Mouse (Mus musculus) limb, embryonic 14.5 days (tissue): ENCODE measurements around the gene Wwox. TPM values are rescaled to one million over a fixed set of nuclear protein-coding genes. Genes with fewer than 3 reads are reported as not detected.

ENCODE experiments used
- ATAC-seq: fragments of 200-750 bp; cut with Nextera tagmentation; 2 replicates; pipeline ENCODE4 v1.8.0; 2017; ENCODE audit warnings: low read depth, moderate number of reproducible peaks, moderate TSS enrichment; ENCODE audit not compliant: low FRiP score
- DNase-seq: peaks from one replicate; pipeline ENCODE4 v3.0.0-alpha.2; 2015; ENCODE audit warnings: low spot score
- H3K27ac ChIP-seq: fragments of 300-500 bp; sonication (generic); replicated peaks from 2 replicates; pipeline ENCODE4 v1.5.1; 2014; ENCODE audit warnings: low read depth, mild to moderate bottlenecking, low read length, moderate library complexity, mixed read lengths
- H3K27me3 ChIP-seq: fragments of 300-500 bp; sonication (generic); 2 replicates; pipeline ENCODE4 v1.6.1; 2014; ENCODE audit warnings: low read length, mixed read lengths; ENCODE audit not compliant: control insufficient read depth, insufficient read depth
- H3K36me3 ChIP-seq: fragments of 300-500 bp; sonication (generic); 2 replicates; pipeline ENCODE4 v1.6.1; 2014; ENCODE audit warnings: mild to moderate bottlenecking, low read length, moderate library complexity, mixed read lengths; ENCODE audit not compliant: control insufficient read depth, insufficient read depth
- H3K4me1 ChIP-seq: fragments of 300-500 bp; sonication (generic); 2 replicates; pipeline ENCODE4 v1.6.1; 2014; ENCODE audit warnings: antibody characterized with exemption, low read length, mixed read lengths; ENCODE audit not compliant: control insufficient read depth, insufficient read depth
- H3K4me2 ChIP-seq: fragments of 300-500 bp; sonication (generic); replicated peaks from 2 replicates; pipeline ENCODE4 v1.6.1; 2014; ENCODE audit warnings: low read depth, mild to moderate bottlenecking, low read length, moderate library complexity; ENCODE audit not compliant: severe bottlenecking
- H3K4me3 ChIP-seq: fragments of 300-500 bp; sonication (generic); replicated peaks from 2 replicates; pipeline ENCODE4 v1.5.1; 2014; ENCODE audit warnings: low read length
- H3K9ac ChIP-seq: fragments of 300-500 bp; sonication (generic); 2 replicates; pipeline ENCODE4 v1.6.1; 2014; ENCODE audit warnings: mild to moderate bottlenecking, low read depth, low read length, moderate library complexity; ENCODE audit not compliant: severe bottlenecking
- H3K9me3 ChIP-seq: fragments of 300-500 bp; sonication (generic); 2 replicates; pipeline ENCODE4 v1.6.1; 2016; ENCODE audit warnings: low read length; ENCODE audit not compliant: control insufficient read depth
- POLR2A ChIP-seq: fragments of 200-500 bp; IDR thresholded peaks from 2 replicates; pipeline ENCODE4 v1.8.0; 2012; ENCODE audit warnings: inconsistent platforms, mild to moderate bottlenecking, moderate library complexity, borderline replicate concordance; ENCODE audit not compliant: insufficient read depth, insufficient read length; ENCODE audit errors: extremely low read depth
- WGBS: fragments of 180-500 bp; shearing (Covaris S2); extraction: QIAGEN DNeasy Blood & Tissue Kit; methylation state at CpG from one replicate; pipeline ENCODE4 v1.1.7; 2014; 5-methylcytosine and 5-hydroxymethylcytosine counted together
- polyA plus RNA-seq, 2 experiments: library from polyadenylated mRNA; depleted of rRNA in 1 of 2; stranded (reverse) in 1 of 2; unstranded in 1 of 2; fragments of >200 nt; fragmentation: Nextera tagmentation in 1 of 2; extraction: Ambion mirVana in 1 of 2; gene quantifications; 2 replicates each; pipeline versions ENCODE4 v1.2.1 to v1.2.3; 2012 to 2014

Gene Wwox
- polyA plus RNA-seq, 2 experiments = 8.6 to 9.4 TPM

DNA sequence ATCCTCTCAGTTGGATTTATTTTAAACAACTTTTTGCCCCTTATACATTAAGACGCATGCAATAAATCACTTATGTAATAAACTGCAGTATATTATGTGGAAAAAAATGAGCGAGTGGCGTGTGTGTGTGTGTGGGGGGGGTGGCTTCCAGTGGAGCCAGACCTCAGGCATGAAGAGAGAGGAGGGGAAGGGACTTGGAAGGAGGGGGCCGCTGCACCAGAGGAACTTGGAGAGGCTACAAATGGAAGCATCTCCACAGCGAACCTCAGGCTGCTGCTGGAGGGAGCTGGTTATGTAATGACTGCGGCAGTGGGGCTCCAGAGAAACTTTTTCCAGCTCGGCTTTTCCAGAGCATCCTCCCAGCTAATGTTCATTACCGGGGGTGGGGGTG, 719.3 kb downstream of the Wwox start:
- no peak for TF ChIP-seq POLR2A
- peak; percentile 73 for DNase-seq
- H3K36me3 ChIP-seq = no peaks in the 10 kb centered on the region
- peak overlapping the region; percentile 61 for H3K4me2 ChIP-seq
- H3K9ac ChIP-seq = no peak overlapping the region
- H3K4me1 ChIP-seq = peaks cover 41% of the 10 kb centered on the region
- 0 out of 2 replicates have a peak overlapping the region, but pooled peaks have one; percentile 52 for H3K27ac ChIP-seq
- WGBS = 3% methylated on average over 8 of the region's 8 CpGs
- H3K9me3 ChIP-seq = no peaks in the 10 kb centered on the region
- H3K27me3 ChIP-seq = peaks cover 13% of the 10 kb centered on the region; the same call in 1 of the 2 replicates
- peak overlapping the region; percentile 27; the same call in 1 of the 2 replicates for H3K4me3 ChIP-seq
- ATAC-seq = peak; percentile 68

DNA sequence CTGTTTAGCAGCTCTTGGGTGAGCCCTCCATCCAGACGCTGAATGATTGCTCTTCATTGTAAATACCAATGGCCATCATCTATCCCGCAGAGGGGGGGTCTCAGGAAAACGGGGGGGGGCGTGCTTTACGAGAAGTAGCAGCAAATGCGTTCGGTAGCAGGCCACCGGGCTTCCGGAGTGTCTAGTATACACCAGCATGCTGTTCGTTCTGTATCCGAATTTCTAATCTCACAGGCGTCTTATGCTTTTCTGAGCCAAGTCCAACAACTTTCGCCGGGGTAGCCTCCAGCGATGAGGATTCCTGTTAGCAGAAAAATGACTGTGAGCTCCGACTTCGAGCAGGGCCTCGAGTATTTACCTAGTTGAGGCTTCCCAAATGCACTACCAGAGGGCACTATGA, 719.8 kb downstream of the Wwox start:
- 2% methylated on average over 15 of the region's 18 CpGs for WGBS
- no peaks in the 10 kb centered on the region for H3K36me3 ChIP-seq
- DNase-seq (peak; percentile 53), ATAC-seq (peak; percentile 21; the same call in 1 of the 2 replicates)
- H3K4me1 ChIP-seq = peaks cover 41% of the 10 kb centered on the region
- H3K27me3 ChIP-seq = peaks cover 18% of the 10 kb centered on the region
- 0 out of 2 replicates have a peak overlapping the region, but pooled peaks have one; percentile 25 for H3K9ac ChIP-seq
- peak overlapping the region; percentile 27; the same call in 1 of the 2 replicates for H3K4me3 ChIP-seq
- no peaks in the 10 kb centered on the region for H3K9me3 ChIP-seq
- peak overlapping the region; percentile 61 for H3K4me2 ChIP-seq
- H3K27ac ChIP-seq = peak overlapping the region; percentile 52; the same call in 1 of the 2 replicates
- TF ChIP-seq POLR2A = no peak

DNA sequence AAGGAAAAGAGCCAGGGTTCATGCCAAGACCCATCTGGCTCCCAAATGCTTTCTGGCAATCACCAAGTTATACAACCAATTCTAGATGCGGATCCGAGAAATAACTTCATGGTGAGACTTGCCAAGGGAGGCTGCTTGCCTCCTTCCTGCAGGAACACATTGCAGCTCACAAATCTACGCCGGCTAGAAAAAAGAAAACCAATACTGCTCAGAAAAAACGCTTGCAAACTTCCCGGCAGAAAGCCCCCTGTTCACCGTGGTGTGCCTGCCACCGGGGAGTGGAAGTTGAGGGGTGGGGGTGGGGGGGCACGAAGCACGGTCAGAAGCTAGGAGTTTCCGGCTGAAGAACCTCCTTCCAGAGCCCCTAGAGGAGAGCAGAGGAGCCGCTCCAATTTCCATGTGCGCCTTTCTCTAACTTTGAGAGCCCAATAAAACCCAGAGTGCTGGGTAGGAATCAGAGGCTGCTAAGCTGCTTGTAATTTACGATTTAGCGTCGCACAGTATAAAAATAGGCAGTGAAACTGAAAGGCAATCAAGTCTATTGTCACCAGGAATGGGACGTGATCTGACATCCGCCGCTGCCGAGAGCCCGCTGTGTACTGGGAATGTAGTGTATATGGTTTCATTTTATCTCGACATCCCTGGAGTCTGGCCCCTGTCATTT, 720.4 kb downstream of the Wwox start:
- Histone ChIP-seq H3K36me3 (no peaks in the 10 kb centered on the region), H3K27ac (peak overlapping the region; percentile 52), H3K9me3 (no peaks in the 10 kb centered on the region), H3K27me3 (peaks cover 24% of the 10 kb centered on the region), H3K9ac (peak overlapping the region; percentile 25; the same call in 1 of the 2 replicates), H3K4me3 (peak overlapping the region; percentile 27), H3K4me2 (peak overlapping the region; percentile 61), H3K4me1 (peaks cover 44% of the 10 kb centered on the region)
- peak; percentile 62; the same call in 1 of the 2 replicates for ATAC-seq
- WGBS = 3% methylated on average over 22 of the region's 22 CpGs
- no peak for TF ChIP-seq POLR2A
- peak; percentile 84 for DNase-seq

DNA sequence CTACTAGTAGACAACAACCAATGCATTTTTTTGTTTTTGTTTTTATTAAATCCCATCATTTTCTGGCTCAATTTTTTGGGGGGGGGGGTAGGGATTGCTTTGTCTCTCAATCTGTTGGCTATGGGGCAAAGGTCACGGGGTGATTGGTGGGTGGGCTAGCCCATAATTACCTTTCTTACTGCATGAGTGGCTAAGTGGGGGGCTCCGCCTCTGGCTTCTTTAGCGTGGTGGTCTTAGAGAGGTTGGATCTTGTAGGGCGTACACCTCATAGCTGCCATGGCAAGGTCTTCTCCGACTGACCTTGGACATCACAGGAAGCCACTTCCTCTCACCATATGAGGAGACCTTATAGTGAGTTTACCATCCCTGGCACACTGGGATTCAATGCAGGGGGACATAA, 721.0 kb downstream of the Wwox start:
- peak overlapping the region; percentile 27 for H3K4me3 ChIP-seq
- WGBS = 68% methylated on average over 5 of the region's 5 CpGs
- peak overlapping the region; percentile 52 for H3K27ac ChIP-seq
- H3K9me3 ChIP-seq = no peaks in the 10 kb centered on the region
- H3K9ac ChIP-seq = peak overlapping the region; percentile 25; the same call in 1 of the 2 replicates
- peaks cover 46% of the 10 kb centered on the region for H3K4me1 ChIP-seq
- peak overlapping the region; percentile 61 for H3K4me2 ChIP-seq
- DNase-seq (no peak), ATAC-seq (no peak)
- no peak for TF ChIP-seq POLR2A
- H3K36me3 ChIP-seq = no peaks in the 10 kb centered on the region
- peaks cover 28% of the 10 kb centered on the region for H3K27me3 ChIP-seq

DNA sequence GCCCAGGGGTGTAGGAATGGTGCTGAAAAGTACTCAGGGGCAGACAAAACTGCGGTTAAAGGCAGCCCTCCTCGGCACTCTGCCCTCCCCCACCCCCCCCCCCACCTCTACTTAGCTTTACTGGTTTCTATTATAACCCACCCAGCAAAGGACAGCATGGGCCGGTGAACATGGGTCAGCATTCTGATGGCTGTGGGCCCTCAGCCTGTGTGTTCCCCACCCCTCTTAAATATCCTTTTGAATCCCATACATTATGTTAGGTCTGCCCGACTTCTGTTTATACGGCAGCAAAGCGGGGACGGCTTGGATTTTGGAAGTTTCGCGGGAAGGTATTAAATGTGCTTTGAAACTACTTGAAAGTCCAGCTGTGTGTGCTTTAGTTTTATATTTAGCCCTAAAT, 722.1 kb downstream of the Wwox start:
- Histone ChIP-seq H3K4me3 (no peak overlapping the region), H3K4me2 (0 out of 2 replicates have a peak overlapping the region, but pooled peaks have one; percentile 15), H3K9me3 (no peaks in the 10 kb centered on the region), H3K9ac (no peak overlapping the region), H3K27me3 (peaks cover 34% of the 10 kb centered on the region), H3K36me3 (no peaks in the 10 kb centered on the region), H3K4me1 (peaks cover 46% of the 10 kb centered on the region), H3K27ac (no peak overlapping the region)
- ATAC-seq = 0 out of 2 replicates have a peak, but pooled peaks have one; percentile 25
- WGBS = 19% methylated on average over 9 of the region's 9 CpGs
- DNase-seq = peak; percentile 55
- no peak for TF ChIP-seq POLR2A
